10 mouse cellular contexts compared by ENCODE assay signal in the genomic region with DNA sequence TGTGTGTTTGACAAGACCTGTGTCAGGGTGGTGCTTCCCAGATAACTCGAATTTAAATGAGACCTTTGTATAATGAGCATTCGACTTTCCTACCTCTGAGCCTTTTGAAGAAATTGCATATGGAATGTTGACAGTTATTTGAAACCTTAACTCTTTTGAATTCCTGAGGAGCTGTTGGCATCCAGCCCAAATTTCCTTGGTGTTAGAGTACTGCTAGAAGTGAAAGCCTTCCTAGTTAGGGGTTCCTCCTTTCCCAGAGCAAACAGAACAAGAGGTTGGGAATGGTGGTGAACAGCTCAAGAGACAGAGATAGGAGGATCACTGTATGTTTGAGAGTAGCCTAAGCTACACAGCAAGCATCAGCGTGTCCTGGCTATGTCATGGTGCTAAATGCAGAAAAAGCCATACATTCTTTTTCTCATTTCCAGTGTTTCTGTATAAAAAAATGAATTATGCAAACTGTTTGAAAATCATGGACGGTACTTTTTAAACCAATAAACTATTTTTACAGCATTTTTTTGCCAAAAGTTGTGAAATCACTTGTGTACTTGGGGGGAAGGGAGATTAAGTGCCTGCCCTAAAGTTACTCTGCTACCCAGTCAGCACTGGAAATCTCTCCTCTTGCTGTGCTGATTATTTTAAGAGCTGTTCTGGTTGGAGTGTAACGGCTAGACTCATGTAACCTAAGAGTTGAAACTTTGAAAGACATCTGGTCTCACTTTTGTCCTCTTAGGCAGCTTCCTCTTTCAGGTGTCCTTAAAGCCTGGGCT. TPM values are rescaled to one million over a fixed set of nuclear protein-coding genes. Genes with fewer than 3 reads are reported as not detected.
DNase-seq lines count a peak whose midpoint lies in the region; ATAC-seq and TF ChIP-seq lines count a peak whose summit lies in the region.
"Had no signal": no experiment of that assay in that cellular context is flagged by ENCODE, and none has a peak within 500 bp of the region (broad histone marks: within the 10 kb centered on the region; RNA-seq: fewer than 3 reads in every experiment).

No protein-coding gene starts in this region.

- DNase-seq in heart, postnatal 36 days: no peak
- DNase-seq in right cerebral cortex, postnatal 14 days: peak; percentile 48
- DNase-seq in right cerebral cortex, adult 18-20 months: no peak
- DNase-seq in liver, embryonic 14.5 days (ENCODE audit: low read depth in 3 of 3, low spot score in 3 of 3): no peak
- no peak for DNase-seq in retina, postnatal 1 day
- no peak for DNase-seq in ovary, postnatal 36 days (ENCODE audit: low spot score)
- no peak for DNase-seq in left cerebral cortex, postnatal 14 days (ENCODE audit: low spot score in 2 of 2)
- DNase-seq: layer of hippocampus, adult 9-11 months had no signal

- peaks cover 62% of the 10 kb centered on the region for H3K4me1 ChIP-seq in heart, embryonic 15.5 days (replicated peaks)
- peaks cover 21 to 37% of the 10 kb centered on the region in 2 experiments for H3K4me1 ChIP-seq in liver, embryonic 14.5 days (replicated peaks; ENCODE audit: control insufficient read depth in 2 of 2, insufficient read depth in 2 of 2, low read length in 1 of 2)

- H3K9ac ChIP-seq in heart, embryonic 15.5 days: 0 out of 2 replicates have a peak overlapping the region, but pooled peaks have one; percentile 0
- H3K9ac ChIP-seq in liver, embryonic 14.5 days (replicated peaks): no peak overlapping the region

- peak overlapping the region; percentile 28 for H3K27ac ChIP-seq in heart, embryonic 15.5 days
- no peak overlapping the region for H3K27ac ChIP-seq in liver, embryonic 14.5 days
- H3K27ac ChIP-seq: hindbrain, postnatal 0 days had no signal

- 44% methylated on average over 5 of the region's 5 CpGs for whole genome bisulfite sequencing in heart, embryonic 15.5 days
- 57% methylated on average over 5 of the region's 5 CpGs for WGBS in liver, embryonic 14.5 days (ENCODE audit: insufficient replicate concordance)

- peak overlapping the region; percentile 10; the same call in 1 of the 2 replicates for H3K4me2 ChIP-seq in heart, embryonic 15.5 days
- H3K4me2 ChIP-seq in liver, embryonic 14.5 days (ENCODE audit: low read depth): peak overlapping the region; percentile 11; the same call in 1 of the 2 replicates

- no peak for TF ChIP-seq EP300 in liver, embryonic 14.5 days (IDR thresholded peaks at IDR 0.05; ENCODE audit: low read depth)

- peaks cover 22% of the 10 kb centered on the region for H3K36me3 ChIP-seq in heart, embryonic 15.5 days
- peaks cover 23% of the 10 kb centered on the region for H3K36me3 ChIP-seq in liver, embryonic 14.5 days (replicated peaks; ENCODE audit: control insufficient read depth, insufficient read depth, low read depth)

- intact Hi-C loops in heart, postnatal 36 days (cut with DNase I): no loop called here
- intact Hi-C loops in left cerebral cortex, postnatal 14 days (cut with DNase I): no loop called here

- no peak for TF ChIP-seq CTCF in liver, embryonic 14.5 days (IDR thresholded peaks at IDR 0.05; ENCODE audit: low read depth)

- H3K4me3 ChIP-seq in heart, embryonic 15.5 days: no peak overlapping the region
- H3K4me3 ChIP-seq in liver, embryonic 14.5 days (ENCODE audit: insufficient read depth in 1 of 2, low read depth in 2 of 2, low read length in 2 of 2): no peak overlapping the region

- no peak for ATAC-seq in heart, embryonic 15.5 days (replicated peaks; ENCODE audit: insufficient number of reproducible peaks, insufficient read depth, low FRiP score, low read depth)
- no peak for ATAC-seq in liver, embryonic 14.5 days (ENCODE audit: insufficient read depth)
- ATAC-seq: hindbrain, postnatal 0 days had no signal

- H3K9me3 ChIP-seq in heart, embryonic 15.5 days (replicated peaks): no peaks in the 10 kb centered on the region
- no peaks in the 10 kb centered on the region for H3K9me3 ChIP-seq in liver, embryonic 14.5 days (ENCODE audit: control insufficient read depth, low read length)

- no peaks in the 10 kb centered on the region for H3K27me3 ChIP-seq in heart, embryonic 15.5 days
- H3K27me3 ChIP-seq in liver, embryonic 14.5 days (ENCODE audit: control insufficient read depth, insufficient read depth, low read length): peaks cover 30% of the 10 kb centered on the region

RNA-seq across cellular contexts. Expression of a gene that starts 2.4 kb away (rescaled TPM):
- polyA plus RNA-seq in heart, embryonic 15.5 days (2015; fragmentation: Nextera tagmentation; extraction: Ambion mirVana): 11.1 and 12.8 TPM in 2 replicates
- total RNA-seq in heart, postnatal 36 days (2021): 10 to 100 TPM; 19.3 to 22.6 TPM
- 39.0 and 58.3 TPM in 2 replicates for polyA plus RNA-seq in liver, embryonic 14.5 days (2012; rRNA removed)
- 43.6 and 48.0 TPM in 2 replicates for polyA plus RNA-seq in liver, embryonic 14.5 days (2014; fragmentation: Nextera tagmentation; extraction: Ambion mirVana)
- total RNA-seq in left cerebral cortex, postnatal 14 days (2021): 10 to 100 TPM; 10.4 to 11.8 TPM

RNA-seq across cellular contexts. Expression of a gene that starts 5.7 kb away (rescaled TPM):
- polyA plus RNA-seq in heart, embryonic 15.5 days (2015; fragmentation: Nextera tagmentation; extraction: Ambion mirVana): 15.6 and 20.0 TPM in 2 replicates
- total RNA-seq in heart, postnatal 36 days (2021): 10 to 100 TPM in 1 of 2 experiments, 1 to 10 TPM in 1; 9.8 to 11.3 TPM
- 8.7 and 10.1 TPM in 2 replicates for polyA plus RNA-seq in liver, embryonic 14.5 days (2012; rRNA removed)
- 7.9 and 10.9 TPM in 2 replicates for polyA plus RNA-seq in liver, embryonic 14.5 days (2014; fragmentation: Nextera tagmentation; extraction: Ambion mirVana)
- total RNA-seq in left cerebral cortex, postnatal 14 days (2021): 10 to 100 TPM; 13.2 to 15.4 TPM

RNA-seq across cellular contexts. Expression of a gene that starts 7.8 kb away (rescaled TPM):
- 25.3 and 28.0 TPM in 2 replicates for polyA plus RNA-seq in heart, embryonic 15.5 days (2015; fragmentation: Nextera tagmentation; extraction: Ambion mirVana)
- 10 to 100 TPM; 14.7 to 16.6 TPM for total RNA-seq in heart, postnatal 36 days (2021)
- 23.9 and 32.7 TPM in 2 replicates for polyA plus RNA-seq in liver, embryonic 14.5 days (2012; rRNA removed)
- polyA plus RNA-seq in liver, embryonic 14.5 days (2014; fragmentation: Nextera tagmentation; extraction: Ambion mirVana): 49.6 and 58.7 TPM in 2 replicates
- 10 to 100 TPM; 34.3 to 34.9 TPM for total RNA-seq in left cerebral cortex, postnatal 14 days (2021)

RNA-seq across cellular contexts. Expression of a gene that starts 13.9 kb away (rescaled TPM):
- polyA plus RNA-seq in heart, embryonic 15.5 days (2015; fragmentation: Nextera tagmentation; extraction: Ambion mirVana): 76.8 and 86.0 TPM in 2 replicates
- 10 to 100 TPM; 42.8 to 47.6 TPM for total RNA-seq in heart, postnatal 36 days (2021)
- 40.3 and 42.8 TPM in 2 replicates for polyA plus RNA-seq in liver, embryonic 14.5 days (2012; rRNA removed)
- polyA plus RNA-seq in liver, embryonic 14.5 days (2014; fragmentation: Nextera tagmentation; extraction: Ambion mirVana): 68.0 and 75.4 TPM in 2 replicates
- total RNA-seq in left cerebral cortex, postnatal 14 days (2021): 10 to 100 TPM; 70.4 to 73.7 TPM

RNA-seq across cellular contexts. Expression of a gene that starts 27.4 kb away (rescaled TPM):
- polyA plus RNA-seq in heart, embryonic 15.5 days (2015; fragmentation: Nextera tagmentation; extraction: Ambion mirVana): 43.2 and 46.1 TPM in 2 replicates
- 10 to 100 TPM; 67.4 to 72.6 TPM for total RNA-seq in heart, postnatal 36 days (2021)
- polyA plus RNA-seq in liver, embryonic 14.5 days (2012; rRNA removed): 72.5 and 80.0 TPM in 2 replicates
- 81.0 and 94.5 TPM in 2 replicates for polyA plus RNA-seq in liver, embryonic 14.5 days (2014; fragmentation: Nextera tagmentation; extraction: Ambion mirVana)
- 1 to 10 TPM; 4.2 to 7.1 TPM for total RNA-seq in left cerebral cortex, postnatal 14 days (2021)
